Mouse (Mus musculus) c-Kit-positive CD71-positive TER-119-positive erythroid progenitor cells, embryonic 14.5 days (primary cell): ENCODE measurements at regions not wholly inside any gene's neighbourhood (a gene's known extent, or its start where the extent isn't known, plus 50 kb on each side); places are given as distances from the start of the nearest gene placed in this dataset.

Experiments
- DNase-seq: peaks from one replicate; pipeline ENCODE4 v3.0.0-alpha.2; 2013; ENCODE audit warnings: low spot score

GRCm38 (mm10) chr13:107378076-107378475, 356.1 kb upstream of the Kif2a start:
- no peak for DNase-seq

GRCm38 (mm10) chr13:107372666-107373065, 350.7 kb upstream of the Kif2a start:
- no peak for DNase-seq

GRCm38 (mm10) chr13:107371616-107372582, 350.0 kb upstream of the Kif2a start:
- DNase-seq, result no peak

- no peak for DNase-seq
Observed at GRCm38 (mm10) chr13:107367639-107368038, 345.7 kb upstream of the Kif2a start.

GRCm38 (mm10) chr13:107365766-107366165, 343.8 kb upstream of the Kif2a start:
- no peak for DNase-seq

GRCm38 (mm10) chr13:107365241-107365640, 343.3 kb upstream of the Kif2a start:
- no peak for DNase-seq

GRCm38 (mm10) chr13:107362806-107363687, 341.1 kb upstream of the Kif2a start:
- DNase-seq, result no peak

GRCm38 (mm10) chr13:107340802-107341364, 319.0 kb upstream of the Kif2a start:
- DNase-seq, result no peak

GRCm38 (mm10) chr13:107338111-107338510, 316.2 kb upstream of the Kif2a start:
- no peak for DNase-seq

- DNase-seq, result no peak
Observed at GRCm38 (mm10) chr13:107337111-107337510, 315.2 kb upstream of the Kif2a start.

GRCm38 (mm10) chr13:107329348-107329747, 307.4 kb upstream of the Kif2a start:
- DNase-seq, result no peak

GRCm38 (mm10) chr13:107325707-107326495, 304.0 kb upstream of the Kif2a start:
- no peak for DNase-seq

GRCm38 (mm10) chr13:107314746-107315145, 292.8 kb upstream of the Kif2a start:
- no peak for DNase-seq

- no peak for DNase-seq
Observed at GRCm38 (mm10) chr13:107308958-107309639, 287.2 kb upstream of the Kif2a start.

GRCm38 (mm10) chr13:107308404-107308803, 286.5 kb upstream of the Kif2a start:
- DNase-seq, result no peak

- no peak for DNase-seq
Observed at GRCm38 (mm10) chr13:107306958-107307357, 285.0 kb upstream of the Kif2a start.

GRCm38 (mm10) chr13:107306232-107306631, 284.3 kb upstream of the Kif2a start:
- DNase-seq, result no peak

- DNase-seq, result no peak
Observed at GRCm38 (mm10) chr13:107305738-107306137, 283.8 kb upstream of the Kif2a start.

- no peak for DNase-seq
Observed at GRCm38 (mm10) chr13:107303878-107304277, 282.0 kb upstream of the Kif2a start.

GRCm38 (mm10) chr13:107303322-107303721, 281.4 kb upstream of the Kif2a start:
- DNase-seq, result no peak

GRCm38 (mm10) chr13:107300792-107301191, 278.9 kb upstream of the Kif2a start:
- DNase-seq, result no peak
